Mouse (Mus musculus) stomach, postnatal 0 days (tissue): ENCODE measurements around the gene Gpr68. TPM values are rescaled to one million over a fixed set of nuclear protein-coding genes. Genes with fewer than 3 reads are reported as not detected.
A peak's percentile ranks its signal among the peaks of the same experiment; 100 is the strongest.

Source experiments
- ATAC-seq: fragments of 200-750 bp; cut with Nextera tagmentation; 2 replicates; pipeline ENCODE4 v1.8.0; 2017; ENCODE audit not compliant: low FRiP score, low TSS enrichment
- DNase-seq: peaks from one replicate; pipeline ENCODE4 v3.0.0-alpha.2; 2016; ENCODE audit warnings: low spot score
- H3K27ac ChIP-seq: fragments of 300-500 bp; sonication (generic); replicated peaks from 2 replicates; pipeline ENCODE4 v1.5.1; 2014; ENCODE audit warnings: mild to moderate bottlenecking, control low read depth
- H3K27me3 ChIP-seq: fragments of 300-500 bp; sonication (generic); 2 replicates; pipeline ENCODE4 v1.6.1; 2014; ENCODE audit warnings: low read length; ENCODE audit not compliant: control insufficient read depth, insufficient read depth
- H3K36me3 ChIP-seq: fragments of 300-500 bp; sonication (generic); 2 replicates; pipeline ENCODE4 v1.6.1; 2014; ENCODE audit warnings: low read length, mixed read lengths; ENCODE audit not compliant: control insufficient read depth, insufficient read depth
- H3K4me1 ChIP-seq: fragments of 300-500 bp; sonication (generic); replicated peaks from 2 replicates; pipeline ENCODE4 v1.6.1; 2014; ENCODE audit warnings: antibody characterized with exemption; ENCODE audit not compliant: control insufficient read depth, insufficient read depth
- H3K4me2 ChIP-seq: fragments of 300-500 bp; sonication (generic); replicated peaks from 2 replicates; pipeline ENCODE4 v1.6.1; 2014; ENCODE audit warnings: low read depth, mild to moderate bottlenecking, control low read depth, moderate library complexity
- H3K4me3 ChIP-seq: fragments of 300-500 bp; sonication (generic); 2 replicates; pipeline ENCODE4 v1.5.1; 2014; ENCODE audit warnings: low read depth, low read length, control low read depth
- H3K9ac ChIP-seq: fragments of 300-500 bp; sonication (generic); 2 replicates; pipeline ENCODE4 v1.6.1; 2014; ENCODE audit warnings: mild to moderate bottlenecking, low read length, control low read depth, mixed read lengths
- H3K9me3 ChIP-seq: fragments of 300-500 bp; sonication (generic); 2 replicates; pipeline ENCODE4 v1.6.1; 2016; ENCODE audit warnings: low read length; ENCODE audit not compliant: control insufficient read depth
- CTCF ChIP-seq: IDR thresholded peaks from 2 replicates; pipeline ENCODE4 v1.5.1; 2016; ENCODE audit warnings: antibody characterized with exemption, low read depth, mild to moderate bottlenecking, moderate library complexity
- EP300 ChIP-seq: optimal IDR thresholded peaks from 2 replicates; pipeline ENCODE3; 2016; ENCODE audit warnings: antibody characterized with exemption
- WGBS: fragments of 180-500 bp; shearing (Covaris S2); extraction: QIAGEN DNeasy Blood & Tissue Kit; methylation state at CpG from one replicate; pipeline ENCODE4 v1.1.7; 2014; 5-methylcytosine and 5-hydroxymethylcytosine counted together
- polyA plus RNA-seq: library from polyadenylated mRNA; unstranded; fragments of >200 nt; fragmentation: Nextera tagmentation; extraction: Ambion mirVana; gene quantifications from 2 replicates; pipeline ENCODE4 v1.2.1, GENCODE M21; 2015

Gene Gpr68
- polyA plus RNA-seq, 1 experiment from 2014 or later = 0.44 TPM

- no peak for DNase-seq
- H3K4me2 ChIP-seq = no peak overlapping the region
- no peaks in the 10 kb centered on the region for H3K9me3 ChIP-seq
- no peaks in the 10 kb centered on the region for H3K4me1 ChIP-seq
- H3K27ac ChIP-seq = no peak overlapping the region
- H3K27me3 ChIP-seq = no peaks in the 10 kb centered on the region
- no peak for TF ChIP-seq EP300
- TF ChIP-seq CTCF = no peak
- WGBS = 84% methylated on average over 3 of the region's 3 CpGs
- H3K36me3 ChIP-seq = no peaks in the 10 kb centered on the region
- no peak overlapping the region for H3K4me3 ChIP-seq
- H3K9ac ChIP-seq = no peak overlapping the region
- ATAC-seq = no peak
Measured at GRCm38 (mm10) chr12:100941361-100941760, 33.4 kb upstream of the Gpr68 start.

- H3K36me3 ChIP-seq = peaks cover 3% of the 10 kb centered on the region; the same call in 1 of the 2 replicates
- no peak overlapping the region for H3K4me3 ChIP-seq
- H3K9ac ChIP-seq = no peak overlapping the region
- no peaks in the 10 kb centered on the region for H3K9me3 ChIP-seq
- no peak overlapping the region for H3K27ac ChIP-seq
- H3K4me1 ChIP-seq = no peaks in the 10 kb centered on the region
- no peak for DNase-seq
- H3K4me2 ChIP-seq = no peak overlapping the region
- H3K27me3 ChIP-seq = no peaks in the 10 kb centered on the region
- ATAC-seq = peak; percentile 24; the same call in 1 of the 2 replicates
- TF ChIP-seq CTCF = no peak
- TF ChIP-seq EP300 = no peak
- 53% methylated on average over 21 of the region's 21 CpGs for WGBS
Measured at GRCm38 (mm10) chr12:100937441-100938360, 29.7 kb upstream of the Gpr68 start.

DNA sequence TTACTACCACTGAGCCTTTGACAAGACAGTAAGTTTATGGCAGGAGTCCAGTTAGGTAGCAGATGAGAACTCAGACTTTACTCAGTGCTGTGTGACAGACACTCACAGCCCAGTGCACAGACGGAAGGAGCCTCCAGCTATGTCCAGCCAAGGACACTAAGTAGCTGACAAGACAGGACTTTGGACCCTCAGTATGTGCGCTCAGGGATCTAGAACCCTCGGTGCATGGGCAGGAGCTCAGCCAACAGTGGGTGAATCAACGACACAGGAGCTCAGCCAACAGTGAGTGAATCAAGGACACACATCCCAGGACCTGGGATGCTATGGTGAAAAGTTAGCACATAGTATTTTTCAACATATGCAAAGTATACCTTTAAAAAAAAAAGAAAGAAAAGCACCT is 28.7 kb upstream of the Gpr68 start:
- no peaks in the 10 kb centered on the region for H3K9me3 ChIP-seq
- H3K4me3 ChIP-seq = no peak overlapping the region
- TF ChIP-seq EP300 = no peak
- no peak for TF ChIP-seq CTCF
- no peak overlapping the region for H3K27ac ChIP-seq
- H3K36me3 ChIP-seq = peaks cover 3% of the 10 kb centered on the region; the same call in 1 of the 2 replicates
- 74% methylated on average over 4 of the region's 4 CpGs for whole genome bisulfite sequencing
- H3K27me3 ChIP-seq = no peaks in the 10 kb centered on the region
- H3K9ac ChIP-seq = no peak overlapping the region
- no peak for ATAC-seq
- H3K4me2 ChIP-seq = no peak overlapping the region
- no peak for DNase-seq
- H3K4me1 ChIP-seq = no peaks in the 10 kb centered on the region

DNA sequence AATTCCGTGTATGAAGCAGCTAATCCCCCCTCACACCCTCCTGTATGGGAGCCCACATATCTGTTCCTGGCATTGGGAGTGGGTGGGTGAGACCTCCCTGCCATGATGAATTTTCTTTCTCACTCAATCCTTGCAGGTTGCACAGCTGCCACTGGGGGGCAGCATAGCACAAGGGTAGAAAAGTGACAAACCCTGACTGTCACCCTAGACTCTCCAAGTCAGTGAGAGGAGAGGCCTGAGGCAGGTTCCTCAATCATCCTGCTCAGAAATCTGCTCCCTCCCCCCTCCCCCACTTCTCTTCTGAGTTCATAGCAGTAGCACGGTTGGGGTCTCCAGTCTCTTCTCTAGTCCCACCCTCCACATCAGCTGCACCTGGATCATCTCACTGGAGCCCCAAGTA is 28.1 kb upstream of the Gpr68 start:
- H3K4me2 ChIP-seq = no peak overlapping the region
- no peaks in the 10 kb centered on the region for H3K4me1 ChIP-seq
- peak; percentile 73 for DNase-seq
- peak; percentile 34; the same call in 1 of the 2 replicates for ATAC-seq
- H3K36me3 ChIP-seq = peaks cover 3% of the 10 kb centered on the region; the same call in 1 of the 2 replicates
- no peaks in the 10 kb centered on the region for H3K27me3 ChIP-seq
- H3K27ac ChIP-seq = no peak overlapping the region
- no peaks in the 10 kb centered on the region for H3K9me3 ChIP-seq
- H3K9ac ChIP-seq = no peak overlapping the region
- TF ChIP-seq EP300 (no peak), CTCF (peak; percentile 92)
- WGBS = 14% methylated on average over 2 of the region's 2 CpGs
- H3K4me3 ChIP-seq = no peak overlapping the region

GRCm38 (mm10) chr12:100934796-100935195 is 26.8 kb upstream of the Gpr68 start:
- Histone ChIP-seq H3K36me3 (peaks cover 3% of the 10 kb centered on the region; the same call in 1 of the 2 replicates), H3K27me3 (no peaks in the 10 kb centered on the region), H3K4me2 (no peak overlapping the region), H3K4me3 (no peak overlapping the region), H3K27ac (no peak overlapping the region), H3K9ac (no peak overlapping the region), H3K4me1 (no peaks in the 10 kb centered on the region), H3K9me3 (no peaks in the 10 kb centered on the region)
- ATAC-seq (no peak), DNase-seq (no peak)
- TF ChIP-seq EP300 = no peak
- no peak for TF ChIP-seq CTCF
- WGBS = 77% methylated on average over 5 of the region's 5 CpGs

DNA sequence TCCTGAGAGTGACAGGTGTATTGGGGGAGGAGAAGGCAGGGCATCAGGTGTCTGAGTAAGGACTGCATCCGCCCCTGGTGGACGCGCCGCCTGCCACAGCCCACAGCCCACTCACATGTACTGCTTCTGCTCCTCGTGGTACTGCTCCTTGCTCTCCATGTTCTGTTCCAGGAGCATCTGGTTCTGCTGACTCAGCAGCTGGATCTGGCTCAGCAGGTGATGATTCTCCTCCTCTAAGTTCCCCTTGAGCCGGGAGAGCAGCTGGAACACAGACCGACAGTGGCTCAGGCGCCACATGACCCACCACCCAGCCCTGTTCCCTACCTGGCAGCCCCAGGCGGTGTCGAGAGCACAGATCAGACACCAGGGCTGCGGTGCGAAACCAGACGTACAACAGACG is 23.7 kb upstream of the Gpr68 start:
- no peaks in the 10 kb centered on the region for H3K27me3 ChIP-seq
- H3K4me3 ChIP-seq = no peak overlapping the region
- H3K36me3 ChIP-seq = peaks cover 5% of the 10 kb centered on the region; the same call in 1 of the 2 replicates
- H3K9me3 ChIP-seq = no peaks in the 10 kb centered on the region
- 94% methylated on average over 12 of the region's 14 CpGs for WGBS
- ATAC-seq (no peak), DNase-seq (no peak)
- TF ChIP-seq CTCF (no peak), EP300 (no peak)
- no peaks in the 10 kb centered on the region for H3K4me1 ChIP-seq
- no peak overlapping the region for H3K27ac ChIP-seq
- no peak overlapping the region for H3K9ac ChIP-seq
- no peak overlapping the region for H3K4me2 ChIP-seq
